Mouse (Mus musculus): ENCODE results near the gene Sapcd1. TPM values are rescaled to one million over a fixed set of nuclear protein-coding genes. Genes with fewer than 3 reads are reported as not detected.
A peak's percentile ranks its signal among the peaks of the same experiment; 100 is the strongest.

Gene Sapcd1
- total and polyA plus RNA-seq, 3 experiments, result 94.1 to 142 (median 105) TPM

- H3K27me3 ChIP-seq (replicated peaks), result no peaks in the 10 kb centered on the region
- peaks cover 4 to 5% of the 10 kb centered on the region in 2 experiments; a peak in 1 of 4 replicates for H3K4me1 ChIP-seq (ENCODE audit: control insufficient read depth in 1 of 2, insufficient read depth in 2 of 2)
- H3K36me3 ChIP-seq (replicated peaks in 1 of 2; ENCODE audit: control insufficient read depth in 1 of 2, insufficient read depth in 1 of 2, low read length in 1 of 2), result peaks cover 35 to 48% of the 10 kb centered on the region in 2 experiments
- dilution Hi-C loops (cut with MboI; ENCODE audit: extremely low pct_ligation_motif_present, extremely low pct_unique_long_range_greater_than_20kb, low sequenced_read_pairs) (no loop called here), in situ Hi-C loops (cut with MboI; ENCODE audit: low pct_ligation_motif_present, low pct_unique_long_range_greater_than_20kb, low sequenced_read_pairs) (no loop called here)
- peak; percentile 31 for DNase-seq (ENCODE audit: extremely low read depth)
- peak overlapping the region in 2 of 3 experiments; percentile 36 to 59 for H3K4me3 ChIP-seq (replicated peaks in 1 of 3; ENCODE audit: low read depth in 2 of 3, low read length in 2 of 3, poor library complexity in 1 of 3)
- H3K9ac ChIP-seq (ENCODE audit: insufficient read depth, low read depth), result peak overlapping the region; percentile 8; the same call in 1 of the 2 replicates
- H3K27ac ChIP-seq (ENCODE audit: insufficient read depth, low read depth), result peak overlapping the region; percentile 99
- no peak for TF ChIP-seq ZNF384 (IDR thresholded peaks at IDR 0.05; ENCODE audit: low read depth, low read length)
- TF ChIP-seq HCFC1 (IDR thresholded peaks at IDR 0.05; ENCODE audit: low read depth, low read length), result no peak
- TF ChIP-seq EP300 (IDR thresholded peaks at IDR 0.05; ENCODE audit: low read length), result no peak
- TF ChIP-seq JUND (conservative IDR thresholded peaks at IDR 0.05; ENCODE audit: low read depth, low read length), result no peak
- TF ChIP-seq ZMIZ1 (IDR thresholded peaks at IDR 0.05; ENCODE audit: low read depth, low read length), result peak; percentile 56
- peak; percentile 63; the same call in 1 of the 2 replicates for TF ChIP-seq POLR2A (IDR thresholded peaks at IDR 0.05; ENCODE audit: low read depth, low read length)
- TF ChIP-seq MAZ (IDR thresholded peaks at IDR 0.05; ENCODE audit: low read depth, low read length), result no peak
- no peak for TF ChIP-seq IRF4 (IDR thresholded peaks at IDR 0.05; ENCODE audit: low read depth, low read length)
- TF ChIP-seq CTCF (conservative IDR thresholded peaks at IDR 0.05 in 1 of 2, IDR thresholded peaks at IDR 0.05 in 1 of 2; ENCODE audit: low read depth in 2 of 2, low read length in 2 of 2), result no peak
- TF ChIP-seq E2F4 (IDR thresholded peaks at IDR 0.05; ENCODE audit: insufficient replicate concordance, low read depth, low read length), result no peak
- TF ChIP-seq MAFK (IDR thresholded peaks at IDR 0.05; ENCODE audit: insufficient replicate concordance, low read length), result no peak
- peak; percentile 14 for TF ChIP-seq POLR2AphosphoS2 (IDR thresholded peaks at IDR 0.05; ENCODE audit: low read depth, low read length)
- 0 out of 2 replicates have a peak, but pooled peaks have one; percentile 19 for TF ChIP-seq RCOR1 (conservative IDR thresholded peaks at IDR 0.05; ENCODE audit: low read depth, low read length)
- TF ChIP-seq USF2 (conservative IDR thresholded peaks at IDR 0.05; ENCODE audit: low read depth, low read length), result peak; percentile 13; the same call in 1 of the 2 replicates
- H3K4me2 ChIP-seq (ENCODE audit: insufficient read depth, low read depth, poor library complexity, severe bottlenecking), result no peak overlapping the region
- H3K9me3 ChIP-seq (replicated peaks; ENCODE audit: low read length), result peaks cover 36% of the 10 kb centered on the region
- peaks cover 17% of the 10 kb centered on the region for H3K79me2 ChIP-seq (replicated peaks; ENCODE audit: control insufficient read depth, extremely low read depth, insufficient read depth, poor library complexity, severe bottlenecking)
Observed at GRCm38 (mm10) chr17:34998526-34999430, 29.0 kb downstream of the Sapcd1 start.

GRCm38 (mm10) chr17:34997142-34997483, 30.7 kb downstream of the Sapcd1 start:
- TF ChIP-seq TBP (conservative IDR thresholded peaks at IDR 0.05; ENCODE audit: low read depth, low read length) (no peak), RCOR1 (conservative IDR thresholded peaks at IDR 0.05; ENCODE audit: low read depth, low read length) (0 out of 2 replicates have a peak, but pooled peaks have one; percentile 50), POLR2AphosphoS2 (IDR thresholded peaks at IDR 0.05; ENCODE audit: low read depth, low read length) (peak; percentile 67), USF2 (conservative IDR thresholded peaks at IDR 0.05; ENCODE audit: low read depth, low read length) (no peak), HCFC1 (IDR thresholded peaks at IDR 0.05; ENCODE audit: low read depth, low read length) (no peak), ZNF384 (IDR thresholded peaks at IDR 0.05; ENCODE audit: low read depth, low read length) (0 out of 2 replicates have a peak, but pooled peaks have one; percentile 13), POLR2A (IDR thresholded peaks at IDR 0.05; ENCODE audit: low read depth, low read length) (peak; percentile 13), IRF4 (IDR thresholded peaks at IDR 0.05; ENCODE audit: low read depth, low read length) (no peak), CHD2 (IDR thresholded peaks at IDR 0.05; ENCODE audit: low read length) (peak; percentile 14; the same call in 1 of the 2 replicates), NELFE (IDR thresholded peaks at IDR 0.05; ENCODE audit: low read depth, low read length) (0 out of 2 replicates have a peak, but pooled peaks have one; percentile 22)
- Histone ChIP-seq H3K9me3 (replicated peaks; ENCODE audit: low read length) (peaks cover 36% of the 10 kb centered on the region), H3K4me2 (ENCODE audit: insufficient read depth, low read depth, poor library complexity, severe bottlenecking) (no peak overlapping the region), H3K27ac (ENCODE audit: insufficient read depth, low read depth) (no peak overlapping the region), H3K9ac (ENCODE audit: insufficient read depth, low read depth) (no peak overlapping the region), H3K27me3 (replicated peaks) (no peaks in the 10 kb centered on the region), H3K36me3 (replicated peaks in 1 of 2; ENCODE audit: control insufficient read depth in 1 of 2, insufficient read depth in 1 of 2, low read length in 1 of 2) (peaks cover 42 to 53% of the 10 kb centered on the region in 2 experiments), H3K4me3 (replicated peaks in 1 of 3; ENCODE audit: low read depth in 2 of 3, low read length in 2 of 3, poor library complexity in 1 of 3) (peak overlapping the region in 1 of 3 experiments; percentile 59), H3K4me1 (ENCODE audit: control insufficient read depth in 1 of 2, insufficient read depth in 2 of 2) (peaks cover 4 to 5% of the 10 kb centered on the region in 2 experiments; a peak in 1 of 4 replicates), H3K79me2 (replicated peaks; ENCODE audit: control insufficient read depth, extremely low read depth, insufficient read depth, poor library complexity, severe bottlenecking) (no peaks in the 10 kb centered on the region)
- no peak for DNase-seq (ENCODE audit: extremely low read depth)
- dilution Hi-C loops (cut with MboI; ENCODE audit: extremely low pct_ligation_motif_present, extremely low pct_unique_long_range_greater_than_20kb, low sequenced_read_pairs), result no loop called here
- in situ Hi-C loops (cut with MboI; ENCODE audit: low pct_ligation_motif_present, low pct_unique_long_range_greater_than_20kb, low sequenced_read_pairs), result no loop called here
